Mouse (Mus musculus) 3T3-L1 (cell line): Measurements from ENCODE around the gene Lrp10.
A peak's percentile ranks its signal among the peaks of the same experiment; 100 is the strongest.

Experiments
- DNase-seq: peaks from one replicate; pipeline ENCODE4 v3.0.0-alpha.2; 2015; ENCODE audit warnings: low read depth, low spot score

Gene Lrp10

GRCm38 (mm10) chr14:54475941-54476844 lies 12.3 kb downstream of the Lrp10 start, which contains the start of gene Rem2:
Gene Rem2 (plus strand): TSS chr14:54476100.
- no peak for DNase-seq

DNA sequence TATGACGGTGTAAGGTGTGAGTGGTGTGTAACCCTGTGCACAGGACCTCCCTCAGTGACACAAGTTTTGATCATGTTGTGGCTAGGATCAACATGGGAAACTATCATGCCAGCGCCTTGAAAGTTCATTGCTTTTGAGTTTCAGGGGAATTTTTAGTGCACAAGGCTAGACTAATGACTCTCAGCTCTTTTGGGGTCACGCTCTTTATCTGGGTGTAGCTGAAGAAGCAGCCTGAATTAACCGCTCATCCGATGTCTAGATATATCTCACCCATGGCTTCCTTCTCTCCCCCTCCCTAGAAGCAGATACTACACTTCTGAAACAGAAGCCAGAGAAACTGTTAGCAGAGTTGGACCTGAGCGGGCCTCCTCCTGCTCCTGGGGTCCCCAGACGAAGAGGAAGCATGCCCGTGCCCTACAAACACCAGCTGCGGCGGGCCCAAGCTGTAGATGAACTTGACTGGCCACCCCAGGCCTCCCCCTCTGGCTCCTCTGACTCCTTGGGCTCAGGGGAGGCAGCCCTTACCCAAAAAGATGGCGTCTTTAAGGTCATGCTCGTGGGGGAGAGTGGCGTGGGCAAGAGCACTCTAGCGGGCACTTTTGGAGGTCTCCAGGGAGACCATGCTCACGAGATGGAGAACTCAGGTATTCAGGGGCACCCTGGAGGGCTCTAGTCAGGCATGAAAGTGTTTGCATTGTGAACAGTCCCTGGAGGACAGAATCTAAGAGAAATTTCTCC lies 13.4 kb downstream of the Lrp10 start:
- DNase-seq: no peak

DNA sequence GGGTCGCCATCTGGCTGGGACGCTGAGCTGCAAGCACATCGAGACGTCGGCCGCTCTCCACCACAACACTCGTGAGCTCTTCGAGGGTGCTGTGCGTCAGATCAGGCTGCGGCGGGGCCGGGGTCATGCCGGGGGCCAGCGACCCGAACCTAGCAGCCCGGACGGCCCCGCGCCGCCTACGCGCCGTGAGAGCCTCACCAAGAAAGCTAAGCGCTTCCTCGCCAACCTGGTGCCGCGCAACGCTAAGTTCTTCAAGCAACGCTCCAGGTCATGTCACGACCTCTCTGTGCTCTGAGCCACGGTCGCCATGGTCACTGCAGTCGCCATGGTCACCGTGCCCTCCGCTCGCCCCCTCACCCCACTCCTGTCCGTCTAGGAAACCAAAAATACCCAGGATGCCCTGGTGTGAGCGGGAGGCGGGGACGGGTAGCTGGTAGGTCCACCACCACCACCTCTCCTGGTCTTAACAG lies 15.5 kb downstream of the Lrp10 start:
- no peak for DNase-seq

GRCm38 (mm10) chr14:54480673-54481072 lies 16.7 kb downstream of the Lrp10 start:
- DNase-seq: no peak

DNA sequence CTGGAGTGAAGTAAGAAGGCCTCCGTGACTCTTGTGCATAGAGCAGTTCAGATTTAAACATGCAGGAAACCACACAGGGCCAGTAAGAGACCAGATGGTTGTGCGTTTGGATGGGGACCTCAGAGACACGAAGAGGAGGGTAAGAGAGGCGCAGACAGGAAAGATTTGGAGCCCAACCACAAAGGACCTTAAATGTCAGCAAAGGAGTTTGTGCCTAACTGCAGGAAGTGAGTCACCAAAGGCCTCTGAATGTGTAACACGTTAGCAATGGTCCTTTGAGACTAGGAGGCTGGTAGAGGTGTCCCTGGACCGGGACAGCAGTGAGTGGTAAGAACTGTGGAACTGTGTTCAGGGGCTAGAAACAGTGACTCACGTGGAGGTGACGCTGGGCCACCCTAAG lies 17.5 kb downstream of the Lrp10 start:
- peak; percentile 90 for DNase-seq

DNA sequence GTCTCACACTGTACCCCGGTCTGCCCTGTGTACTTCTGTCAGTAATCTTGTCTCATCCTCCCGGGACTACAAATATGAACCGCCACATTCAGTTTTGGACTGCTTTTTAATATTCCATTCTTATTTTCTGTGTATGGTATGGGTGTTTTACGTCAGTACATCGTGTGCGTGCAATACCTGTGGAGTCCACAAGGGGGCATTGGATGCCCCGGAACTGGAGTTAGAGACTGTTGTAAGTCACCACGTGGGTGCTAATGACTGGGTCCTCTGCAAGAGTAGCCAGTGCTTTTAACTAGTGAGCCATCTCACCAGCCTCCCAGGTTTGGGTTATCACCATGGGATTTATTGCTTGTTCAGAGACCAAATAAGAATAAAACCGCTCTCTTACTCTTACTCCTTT lies 18.6 kb downstream of the Lrp10 start:
- peak; percentile 20 for DNase-seq

- DNase-seq: no peak
Measured at GRCm38 (mm10) chr14:54485899-54486298, 22.0 kb downstream of the Lrp10 start.

DNA sequence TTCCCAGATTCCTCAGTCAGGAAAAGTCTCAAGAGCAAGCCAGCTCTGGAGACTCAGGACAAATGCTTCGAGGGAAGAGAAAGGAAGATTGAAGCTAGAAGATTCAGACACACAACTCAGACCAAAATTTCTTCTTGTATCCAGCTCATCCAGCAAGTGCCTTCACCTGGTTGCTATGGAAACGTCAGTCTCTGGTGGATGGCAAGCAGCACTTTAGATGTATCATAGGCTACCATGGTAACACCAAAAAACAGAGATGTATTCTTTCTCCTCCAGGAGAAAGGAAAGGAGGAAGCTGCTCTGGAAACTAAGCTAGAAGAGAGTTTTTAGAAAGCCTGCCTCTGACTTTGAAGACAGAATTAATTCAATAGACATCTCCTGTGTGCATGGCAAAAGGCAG lies 23.8 kb downstream of the Lrp10 start:
- no peak for DNase-seq

DNA sequence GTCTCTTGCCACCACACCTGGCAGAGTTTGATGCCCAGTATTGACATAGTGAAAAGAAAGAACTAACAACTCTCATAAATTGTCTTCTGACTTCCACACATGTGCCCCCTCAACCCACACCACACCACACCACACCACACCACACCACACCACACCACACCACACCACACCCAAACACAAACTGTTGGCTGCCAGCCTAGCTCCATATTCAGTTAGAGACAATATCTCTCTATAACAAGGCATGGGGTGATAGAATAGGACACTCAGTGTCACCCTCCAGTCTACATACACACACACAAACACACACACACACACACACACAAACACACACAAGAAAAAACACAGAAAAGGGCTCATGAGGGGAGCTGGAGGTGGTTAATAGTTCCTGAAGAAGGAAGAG lies 24.4 kb downstream of the Lrp10 start:
- DNase-seq: no peak

DNA sequence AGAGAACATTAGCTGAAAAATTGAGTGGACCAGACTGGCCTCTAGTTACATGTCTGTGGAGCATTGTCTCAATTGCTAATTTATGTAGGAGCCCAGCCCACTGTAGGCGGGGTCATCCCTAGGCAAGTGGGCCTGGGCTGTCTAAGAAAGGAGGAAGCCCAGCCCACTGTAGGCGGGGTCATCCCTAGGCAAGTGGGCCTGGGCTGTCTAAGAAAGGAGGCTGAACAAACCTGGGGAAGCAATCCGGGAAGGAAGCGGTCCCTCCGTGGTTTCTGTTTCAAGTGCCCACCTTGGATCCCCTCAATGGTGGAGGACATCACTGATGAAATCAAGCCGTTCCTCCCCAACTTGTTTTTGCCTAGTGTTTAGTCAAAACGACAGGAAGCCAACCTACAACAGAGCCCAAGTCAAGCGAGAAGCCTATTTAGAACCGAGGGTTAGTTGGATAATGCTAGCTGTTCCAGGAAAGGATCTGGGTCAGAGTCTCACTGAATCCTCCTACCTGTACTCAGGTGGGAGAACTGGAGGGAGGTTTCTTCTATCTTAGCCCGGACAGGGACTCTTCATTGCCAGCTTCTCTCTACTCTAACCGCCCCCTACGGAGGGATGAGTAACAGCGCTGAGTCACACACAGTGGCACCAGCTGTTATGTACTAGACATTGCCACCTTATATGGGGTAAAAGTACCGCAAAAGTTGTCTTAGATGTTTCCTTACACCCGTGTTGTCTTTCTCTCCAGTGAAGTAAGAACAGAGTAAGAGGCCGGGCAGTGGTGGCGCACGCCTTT lies 28.6 kb downstream of the Lrp10 start:
- no peak for DNase-seq

- DNase-seq: no peak
Measured at GRCm38 (mm10) chr14:54493236-54493635, 29.3 kb downstream of the Lrp10 start.

- DNase-seq: peak; percentile 60
Measured at GRCm38 (mm10) chr14:54494234-54494633, 30.3 kb downstream of the Lrp10 start.

DNA sequence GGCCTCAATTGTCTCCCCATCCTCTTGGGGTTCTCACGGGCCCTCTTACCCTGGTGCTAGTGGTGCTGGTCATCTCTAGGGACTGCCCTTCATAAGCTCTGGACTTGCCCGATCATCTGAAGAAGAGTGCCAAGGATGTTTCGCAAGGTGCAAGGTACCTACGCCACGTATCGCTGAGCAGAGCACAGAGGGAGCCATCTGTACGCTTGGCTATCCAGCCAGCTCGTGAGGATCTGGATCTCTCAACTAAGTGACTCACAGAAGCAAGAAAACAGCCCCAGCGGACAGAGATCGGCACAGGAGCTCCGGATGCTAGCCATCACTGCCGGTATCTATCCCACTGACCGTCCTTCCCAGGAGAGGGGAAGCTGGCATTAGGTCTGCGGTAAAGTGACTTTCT lies 32.8 kb downstream of the Lrp10 start:
- DNase-seq: no peak

DNA sequence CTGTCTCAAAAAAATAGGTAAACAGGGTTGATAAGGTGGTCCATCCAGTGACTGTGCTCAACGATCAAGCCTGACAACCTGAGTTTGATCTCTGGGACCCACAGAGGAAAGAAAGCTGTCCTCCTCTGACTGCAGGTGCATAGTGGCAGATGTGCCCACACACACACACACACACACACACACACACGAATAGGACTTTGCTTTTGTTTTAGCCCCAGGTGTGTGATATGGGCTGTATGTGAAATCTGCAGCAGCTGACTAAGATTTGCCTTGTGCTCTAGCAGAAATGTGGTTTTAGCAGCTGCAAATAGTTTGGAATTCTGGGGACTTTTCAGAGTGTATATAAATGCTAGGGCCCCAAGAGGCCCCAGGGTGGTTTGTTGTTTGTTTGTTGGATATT lies 35.4 kb downstream of the Lrp10 start:
- DNase-seq: no peak

DNA sequence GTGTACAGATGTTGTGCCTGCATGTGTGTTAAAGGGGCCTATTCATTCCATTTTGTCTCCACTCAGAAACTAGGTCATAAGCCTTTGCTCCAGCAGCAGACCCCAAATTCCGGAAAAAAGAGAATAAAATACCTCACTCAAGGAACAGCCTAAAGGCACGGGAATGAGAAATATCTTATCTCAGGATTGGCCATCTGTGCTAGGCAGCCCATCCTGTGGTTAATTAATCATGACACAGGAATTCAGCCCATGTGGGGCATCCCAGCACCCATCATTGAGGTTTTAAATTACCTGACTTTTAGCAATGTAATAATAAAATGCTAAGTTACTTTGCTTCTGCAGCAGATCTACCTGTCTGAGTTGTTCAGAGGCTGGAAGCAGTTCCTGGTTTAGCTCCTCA lies 37.4 kb downstream of the Lrp10 start:
- peak; percentile 59 for DNase-seq

- DNase-seq: no peak
Measured at GRCm38 (mm10) chr14:54503092-54503491, 39.2 kb downstream of the Lrp10 start.

DNA sequence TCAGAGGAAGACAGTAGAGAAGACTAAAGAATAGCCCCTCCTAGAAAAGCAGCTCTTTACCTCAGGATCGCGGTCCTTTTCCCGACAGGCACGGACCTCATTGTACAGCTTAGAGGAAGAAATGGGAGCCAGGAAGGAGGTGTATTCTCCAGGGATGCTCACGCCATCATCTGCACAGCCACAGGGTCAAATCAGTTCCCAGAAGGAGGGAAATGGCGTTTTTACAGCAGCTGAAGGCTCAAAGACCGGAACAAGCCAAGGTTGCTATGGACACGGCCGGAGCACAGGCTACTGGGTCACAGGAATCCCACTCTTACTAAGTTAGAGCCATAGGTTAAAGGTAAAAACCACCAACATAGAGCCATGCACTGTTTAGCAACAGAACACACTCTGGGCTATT lies 45.8 kb downstream of the Lrp10 start:
- DNase-seq: no peak

DNA sequence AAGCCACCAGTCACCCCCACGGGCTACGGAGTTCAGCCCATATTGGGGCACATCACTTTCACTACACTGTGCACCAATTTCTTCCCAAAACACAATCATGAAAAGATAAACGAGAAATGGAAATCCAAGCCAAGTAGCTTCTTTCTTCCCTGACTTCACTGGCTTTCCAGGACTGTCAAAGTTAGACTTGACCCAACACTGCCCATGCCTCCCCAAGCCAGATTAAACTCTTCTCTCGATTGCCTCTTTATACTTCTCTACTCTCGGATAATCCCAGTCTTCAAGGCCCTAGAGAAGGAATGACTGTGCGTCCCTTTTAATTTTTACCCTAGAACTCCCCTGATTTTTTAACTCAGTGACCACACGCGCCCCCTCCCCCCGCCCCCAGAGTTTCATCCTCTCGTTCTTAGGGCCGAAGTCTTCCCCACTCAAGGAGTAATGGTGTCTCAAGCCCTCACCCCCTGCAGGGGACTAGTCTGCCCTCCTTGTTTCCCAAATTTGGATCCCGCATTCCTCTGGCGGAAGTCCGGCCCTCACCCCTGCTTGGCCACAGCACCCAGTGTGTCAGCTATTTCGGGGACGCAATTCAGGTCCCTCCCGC lies 52.9 kb downstream of the Lrp10 start:
- no peak for DNase-seq
